Mouse (Mus musculus) forebrain, embryonic 12.5 days (tissue): Measurements from ENCODE around the gene Mrvi1. TPM values are rescaled to one million over a fixed set of nuclear protein-coding genes. Genes with fewer than 3 reads are reported as not detected.

Experiments used
- ATAC-seq: fragments of 200-750 bp; cut with Nextera tagmentation; 2 replicates; pipeline ENCODE4 v1.8.0; 2017; ENCODE audit warnings: moderate TSS enrichment; ENCODE audit not compliant: low FRiP score
- H3K27ac ChIP-seq: fragments of 300-500 bp; sonication (generic); 2 replicates; pipeline ENCODE4 v1.5.1; 2016; ENCODE audit warnings: mild to moderate bottlenecking
- H3K27me3 ChIP-seq: fragments of 300-500 bp; sonication (generic); 2 replicates; pipeline ENCODE4 v1.6.1; 2016; ENCODE audit warnings: mild to moderate bottlenecking
- H3K36me3 ChIP-seq: fragments of 300-500 bp; sonication (generic); replicated peaks from 2 replicates; pipeline ENCODE4 v1.6.1; 2016; ENCODE audit warnings: mild to moderate bottlenecking
- H3K4me1 ChIP-seq: fragments of 300-500 bp; sonication (generic); 2 replicates; pipeline ENCODE4 v1.6.1; 2016
- H3K4me2 ChIP-seq: fragments of 300-500 bp; sonication (generic); 2 replicates; pipeline ENCODE4 v1.6.1; 2016; ENCODE audit warnings: mild to moderate bottlenecking, moderate library complexity
- H3K4me3 ChIP-seq: fragments of 300-500 bp; sonication (generic); replicated peaks from 2 replicates; pipeline ENCODE4 v1.5.1; 2016; ENCODE audit warnings: mild to moderate bottlenecking
- H3K9ac ChIP-seq: fragments of 300-500 bp; sonication (generic); 2 replicates; pipeline ENCODE4 v1.6.1; 2016; ENCODE audit warnings: mild to moderate bottlenecking
- H3K9me3 ChIP-seq: fragments of 300-500 bp; sonication (generic); 2 replicates; pipeline ENCODE4 v1.6.1; 2016
- WGBS: fragments of 180-500 bp; shearing (Covaris S2); methylation state at CpG from one replicate; pipeline ENCODE4 v1.1.7; 2016; 5-methylcytosine and 5-hydroxymethylcytosine counted together
- polyA plus RNA-seq: library from polyadenylated mRNA; unstranded; fragments of >200 nt; fragmentation: Nextera tagmentation; extraction: Ambion mirVana; gene quantifications from 2 replicates; pipeline ENCODE4 v1.2.1, GENCODE M21; 2016

The Mrvi1 gene
- polyA plus RNA-seq, 1 experiment from 2014 or later = 0.96 TPM

DNA sequence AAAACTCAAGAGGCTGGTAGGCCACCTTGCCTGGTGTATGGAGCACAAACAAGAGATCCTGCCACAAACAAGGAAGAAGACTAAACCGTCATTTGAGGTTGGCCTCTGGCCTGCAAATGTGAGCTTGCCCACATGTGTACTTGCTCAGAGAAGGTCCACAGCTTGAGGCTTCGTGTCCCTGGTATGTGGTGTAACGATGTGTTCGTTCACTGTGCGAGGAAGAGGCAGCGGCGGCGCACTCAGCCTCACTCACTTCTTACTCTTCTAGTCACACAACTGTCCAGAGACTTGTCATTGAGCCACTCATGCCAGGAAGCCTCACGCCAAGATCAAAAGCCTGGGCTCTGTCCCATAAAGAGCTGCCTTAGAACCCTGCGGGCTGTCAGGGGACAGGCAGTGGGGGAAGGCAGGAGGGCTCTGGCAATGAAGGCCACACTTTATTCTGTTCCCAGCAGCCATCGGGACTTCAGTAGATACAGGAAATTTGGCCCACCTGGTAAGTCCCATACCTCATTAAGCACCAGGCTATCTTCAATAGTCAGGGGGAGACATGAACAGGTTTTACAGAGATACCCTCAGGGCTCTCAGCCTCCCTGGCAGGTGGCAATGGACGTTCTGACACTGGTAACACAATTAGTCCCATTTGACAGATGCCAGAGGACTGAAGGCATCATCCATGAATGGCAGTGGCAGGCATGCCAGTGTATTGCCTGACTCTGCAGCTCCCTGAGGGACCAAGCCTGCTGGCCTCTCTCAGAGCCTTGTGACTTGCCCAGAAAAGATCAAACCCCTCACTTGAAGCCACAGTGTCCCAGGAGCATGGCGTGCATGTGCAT is 32.3 kb downstream of the Mrvi1 start:
- H3K9ac ChIP-seq = no peak overlapping the region
- H3K9me3 ChIP-seq = no peaks in the 10 kb centered on the region
- no peak overlapping the region for H3K27ac ChIP-seq
- H3K27me3 ChIP-seq = no peaks in the 10 kb centered on the region
- no peak for ATAC-seq
- no peaks in the 10 kb centered on the region for H3K4me1 ChIP-seq
- H3K4me3 ChIP-seq = no peak overlapping the region
- no peaks in the 10 kb centered on the region for H3K36me3 ChIP-seq
- H3K4me2 ChIP-seq = no peak overlapping the region
- 86% methylated on average over 13 of the region's 13 CpGs for WGBS

DNA sequence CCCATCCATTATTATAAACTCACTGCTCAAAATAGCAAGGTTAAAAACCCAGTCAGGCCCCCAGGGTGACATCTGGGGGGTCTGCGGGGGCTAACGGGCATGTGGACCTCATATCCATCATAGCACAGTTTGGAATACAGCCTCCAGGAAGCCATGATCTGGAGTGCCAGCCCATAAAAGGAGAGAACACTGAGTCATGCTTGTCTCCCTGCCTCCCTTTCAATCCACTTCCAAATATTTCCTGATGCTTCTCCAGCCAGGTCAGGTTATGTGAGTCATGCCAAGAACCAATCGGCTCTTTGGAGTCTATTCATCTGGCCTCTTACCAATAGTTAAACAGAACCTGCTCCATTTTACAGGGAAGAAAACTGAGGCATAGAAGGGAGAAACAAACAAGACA is 33.7 kb downstream of the Mrvi1 start:
- Histone ChIP-seq H3K4me1 (no peaks in the 10 kb centered on the region), H3K4me2 (no peak overlapping the region), H3K27me3 (no peaks in the 10 kb centered on the region), H3K9me3 (no peaks in the 10 kb centered on the region), H3K9ac (no peak overlapping the region), H3K4me3 (no peak overlapping the region), H3K27ac (no peak overlapping the region), H3K36me3 (no peaks in the 10 kb centered on the region)
- ATAC-seq = no peak
- 87% methylated on average over 3 of the region's 3 CpGs for WGBS

- Histone ChIP-seq H3K4me3 (no peak overlapping the region), H3K27me3 (no peaks in the 10 kb centered on the region), H3K4me2 (no peak overlapping the region), H3K36me3 (no peaks in the 10 kb centered on the region), H3K4me1 (no peaks in the 10 kb centered on the region), H3K9ac (no peak overlapping the region), H3K9me3 (no peaks in the 10 kb centered on the region), H3K27ac (no peak overlapping the region)
- 87% methylated on average over 6 of the region's 6 CpGs for WGBS
- ATAC-seq = no peak
Measured at GRCm38 (mm10) chr7:110947616-110948015, 34.6 kb downstream of the Mrvi1 start.

- peaks cover 4% of the 10 kb centered on the region for H3K4me1 ChIP-seq
- no peak overlapping the region for H3K4me3 ChIP-seq
- no peak overlapping the region for H3K27ac ChIP-seq
- no peak overlapping the region for H3K9ac ChIP-seq
- no peaks in the 10 kb centered on the region for H3K36me3 ChIP-seq
- H3K4me2 ChIP-seq = no peak overlapping the region
- 79% methylated on average over 6 of the region's 6 CpGs for WGBS
- no peak for ATAC-seq
- H3K27me3 ChIP-seq = no peaks in the 10 kb centered on the region
- H3K9me3 ChIP-seq = no peaks in the 10 kb centered on the region
Measured at GRCm38 (mm10) chr7:110946731-110947130, 35.5 kb downstream of the Mrvi1 start.

- 93% methylated on average over 5 of the region's 5 CpGs for WGBS
- Histone ChIP-seq H3K9ac (no peak overlapping the region), H3K27ac (no peak overlapping the region), H3K9me3 (no peaks in the 10 kb centered on the region), H3K4me1 (peaks cover 6% of the 10 kb centered on the region), H3K4me2 (no peak overlapping the region), H3K4me3 (no peak overlapping the region), H3K27me3 (no peaks in the 10 kb centered on the region), H3K36me3 (no peaks in the 10 kb centered on the region)
- no peak for ATAC-seq
Measured at GRCm38 (mm10) chr7:110944321-110944720, 37.9 kb downstream of the Mrvi1 start.

DNA sequence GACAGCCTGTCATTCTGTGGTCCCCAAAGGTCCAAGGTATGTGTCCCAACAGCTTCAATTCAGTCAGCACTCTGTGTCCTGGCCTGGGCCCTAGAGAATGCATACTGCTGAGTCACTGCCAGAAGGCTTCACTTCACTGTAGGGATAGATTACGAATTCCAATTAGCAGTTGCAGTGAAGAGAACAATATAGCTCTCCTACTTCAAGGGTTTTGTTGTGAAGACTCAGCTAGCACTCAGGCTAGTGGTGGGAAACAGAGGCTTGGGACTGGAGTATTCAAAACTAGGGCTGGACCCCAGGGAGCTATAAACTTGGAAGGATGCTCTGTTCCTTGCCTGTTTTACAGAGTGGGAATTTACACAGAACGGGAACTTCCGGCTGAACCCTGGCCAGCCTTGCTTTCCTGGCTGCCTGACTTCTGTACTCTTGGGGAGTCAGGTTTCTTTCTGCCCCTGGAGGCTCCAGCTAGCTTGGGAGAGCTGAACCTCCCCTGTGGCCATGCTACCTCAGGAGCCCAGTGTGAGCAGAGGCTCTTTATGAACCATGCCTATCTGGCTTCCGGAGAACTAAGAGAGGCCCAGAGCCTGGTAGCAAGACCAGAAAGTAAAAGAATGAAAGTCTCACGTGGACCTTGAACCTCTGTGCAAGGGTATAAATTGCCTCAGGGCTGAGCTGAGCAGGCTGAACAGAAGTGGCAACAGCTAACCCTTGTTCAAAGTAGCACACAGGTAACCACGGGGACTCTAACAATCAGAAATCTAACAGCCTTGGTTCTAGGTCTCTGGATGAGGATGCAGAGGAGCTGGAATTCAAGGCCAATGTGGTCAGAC is 40.3 kb downstream of the Mrvi1 start:
- peak overlapping the region; percentile 46; the same call in 1 of the 2 replicates for H3K27ac ChIP-seq
- peaks cover 6% of the 10 kb centered on the region for H3K4me1 ChIP-seq
- no peak for ATAC-seq
- H3K27me3 ChIP-seq = no peaks in the 10 kb centered on the region
- no peak overlapping the region for H3K4me3 ChIP-seq
- no peaks in the 10 kb centered on the region for H3K36me3 ChIP-seq
- no peaks in the 10 kb centered on the region for H3K9me3 ChIP-seq
- no peak overlapping the region for H3K9ac ChIP-seq
- no peak overlapping the region for H3K4me2 ChIP-seq
- 61% methylated on average over 6 of the region's 6 CpGs for WGBS

DNA sequence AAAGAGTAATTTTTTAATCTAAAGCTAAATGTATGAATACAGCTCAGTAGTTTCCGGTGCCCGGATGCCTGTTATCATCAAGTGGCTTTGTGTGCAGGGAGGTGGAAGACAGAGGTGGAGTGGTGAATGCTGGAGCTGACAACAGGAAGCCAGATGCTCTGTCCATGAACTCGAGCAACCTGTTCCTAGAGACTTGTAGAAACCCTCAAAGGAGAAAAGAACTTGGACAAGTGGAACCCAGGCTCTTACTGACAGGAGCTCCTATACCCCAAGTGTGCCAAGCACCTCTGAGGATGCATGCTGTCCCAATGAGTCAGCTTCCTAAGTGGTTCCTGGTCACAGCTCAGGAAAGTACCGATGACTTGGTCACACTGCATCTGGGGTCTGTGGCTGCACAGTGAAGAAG is 41.1 kb downstream of the Mrvi1 start:
- ATAC-seq = no peak
- Histone ChIP-seq H3K4me3 (no peak overlapping the region), H3K27ac (no peak overlapping the region), H3K4me1 (peaks cover 6% of the 10 kb centered on the region), H3K9ac (no peak overlapping the region), H3K4me2 (no peak overlapping the region), H3K36me3 (no peaks in the 10 kb centered on the region), H3K9me3 (no peaks in the 10 kb centered on the region), H3K27me3 (no peaks in the 10 kb centered on the region)
- 85% methylated on average over 4 of the region's 4 CpGs for WGBS

GRCm38 (mm10) chr7:110935815-110936762 is 46.2 kb downstream of the Mrvi1 start:
- no peak overlapping the region for H3K27ac ChIP-seq
- no peaks in the 10 kb centered on the region for H3K9me3 ChIP-seq
- H3K27me3 ChIP-seq = no peaks in the 10 kb centered on the region
- H3K4me2 ChIP-seq = no peak overlapping the region
- no peaks in the 10 kb centered on the region for H3K4me1 ChIP-seq
- no peak overlapping the region for H3K4me3 ChIP-seq
- ATAC-seq = no peak
- H3K36me3 ChIP-seq = no peaks in the 10 kb centered on the region
- WGBS = 92% methylated on average over 6 of the region's 6 CpGs
- no peak overlapping the region for H3K9ac ChIP-seq

DNA sequence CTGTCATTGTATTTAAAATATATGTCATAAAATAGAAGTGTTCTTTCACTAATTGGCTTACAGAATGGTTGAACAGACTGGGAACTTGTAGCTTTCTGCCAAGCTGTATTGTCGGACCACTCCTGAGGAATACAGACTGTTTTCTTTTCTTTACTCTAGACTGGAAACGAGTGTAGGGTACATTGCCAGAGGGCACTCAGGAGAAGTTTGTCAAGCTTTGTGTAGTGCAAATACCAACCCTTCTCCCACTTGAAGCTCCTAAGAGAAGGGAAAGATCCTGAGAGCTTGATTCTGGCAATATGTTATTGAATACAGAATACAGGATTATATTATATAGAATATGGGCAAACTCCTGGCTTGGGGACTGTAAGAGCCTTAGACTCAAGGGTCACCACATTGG is 48.3 kb downstream of the Mrvi1 start:
- Histone ChIP-seq H3K4me3 (no peak overlapping the region), H3K27me3 (no peaks in the 10 kb centered on the region), H3K27ac (no peak overlapping the region), H3K9me3 (no peaks in the 10 kb centered on the region), H3K9ac (no peak overlapping the region), H3K36me3 (no peaks in the 10 kb centered on the region), H3K4me2 (no peak overlapping the region), H3K4me1 (no peaks in the 10 kb centered on the region)
- no peak for ATAC-seq
- 73% methylated on average over 2 of the region's 2 CpGs for WGBS

DNA sequence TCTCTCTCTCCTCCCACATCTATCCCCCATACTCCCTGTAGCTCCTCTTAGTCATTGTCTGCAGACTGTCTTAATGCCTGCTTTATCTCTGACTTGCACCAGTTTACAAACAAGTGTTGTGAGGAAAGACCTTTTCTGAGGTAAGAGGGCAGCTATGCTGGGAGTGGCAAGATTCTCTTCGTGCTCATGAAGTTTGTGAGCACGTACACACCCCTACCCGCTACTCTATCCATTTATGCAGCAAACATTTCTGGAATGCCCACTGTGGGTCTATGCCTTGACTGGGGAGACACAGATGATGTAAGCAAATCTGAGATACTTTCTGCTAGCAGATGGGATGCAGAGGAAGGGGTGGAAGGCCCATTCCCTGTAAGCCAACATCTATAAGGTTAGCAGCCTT is 48.9 kb downstream of the Mrvi1 start:
- 86% methylated on average over 3 of the region's 3 CpGs for WGBS

DNA sequence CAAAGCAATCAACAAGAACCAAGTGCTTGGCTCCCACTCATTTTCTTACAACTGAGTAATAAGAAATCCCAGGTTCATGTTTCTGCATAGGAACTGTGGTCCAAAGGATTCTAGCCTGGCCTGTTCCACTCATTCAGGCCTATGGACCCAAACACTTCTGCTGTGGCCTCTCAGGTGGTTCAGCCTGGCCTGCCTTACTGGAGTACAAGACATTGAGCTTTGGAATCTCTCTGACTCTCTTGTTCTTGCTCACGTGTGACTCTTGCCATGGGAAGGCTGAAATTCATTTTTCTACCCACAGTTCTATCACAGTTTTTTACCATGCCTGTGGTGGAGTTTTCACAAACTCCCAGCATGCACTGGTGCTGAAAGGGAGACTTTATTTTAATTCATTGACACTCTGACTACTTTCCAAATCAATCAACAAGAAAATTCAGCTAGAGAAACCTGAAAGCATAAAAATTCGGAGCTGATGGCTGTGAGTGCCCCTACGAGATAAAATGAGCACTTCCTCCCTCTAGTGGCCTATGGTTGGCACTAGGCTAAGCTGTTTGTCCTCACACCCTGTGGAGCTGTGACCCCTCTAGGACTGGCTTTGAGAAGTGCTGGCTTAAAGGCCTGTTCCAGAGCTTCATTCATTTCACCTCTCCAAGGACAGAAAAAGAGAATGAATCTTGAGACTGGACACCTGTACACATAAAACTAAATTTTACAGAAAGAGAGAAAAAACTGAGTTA is 52.0 kb downstream of the Mrvi1 start:
- no peaks in the 10 kb centered on the region for H3K4me1 ChIP-seq
- H3K36me3 ChIP-seq = no peaks in the 10 kb centered on the region
- H3K4me3 ChIP-seq = no peak overlapping the region
- 37% methylated on average over 3 of the region's 3 CpGs for WGBS
- no peak overlapping the region for H3K27ac ChIP-seq
- no peaks in the 10 kb centered on the region for H3K9me3 ChIP-seq
- H3K4me2 ChIP-seq = no peak overlapping the region
- no peak for ATAC-seq
- H3K9ac ChIP-seq = no peak overlapping the region
- H3K27me3 ChIP-seq = 0 out of 2 replicates have a peak, but pooled peaks cover 3% of the 10 kb centered on the region

More for the DNA sequence above, 48.9 kb downstream of the Mrvi1 start:
- Histone ChIP-seq H3K36me3 (no peaks in the 10 kb centered on the region), H3K4me1 (no peaks in the 10 kb centered on the region), H3K27me3 (no peaks in the 10 kb centered on the region), H3K4me3 (no peak overlapping the region), H3K27ac (no peak overlapping the region), H3K9me3 (no peaks in the 10 kb centered on the region), H3K4me2 (no peak overlapping the region), H3K9ac (no peak overlapping the region)
- ATAC-seq = no peak
